Mouse (Mus musculus) lung, embryonic 16.5 days (tissue): Measurements from ENCODE around the gene Scn3a. TPM values are rescaled to one million over a fixed set of nuclear protein-coding genes. Genes with fewer than 3 reads are reported as not detected.

Source experiments
- ATAC-seq: fragments of 200-750 bp; cut with Nextera tagmentation; 2 replicates; pipeline ENCODE4 v1.8.0; 2017; ENCODE audit warnings: low read depth, mild to moderate bottlenecking, moderate library complexity
- H3K27ac ChIP-seq: fragments of 300-500 bp; sonication (generic); 2 replicates; pipeline ENCODE4 v1.5.1; 2014; ENCODE audit warnings: mild to moderate bottlenecking, control low read depth, low read length
- H3K27me3 ChIP-seq: fragments of 300-500 bp; sonication (generic); 2 replicates; pipeline ENCODE4 v1.6.1; 2014; ENCODE audit warnings: low read depth, low read length, mixed read lengths; ENCODE audit not compliant: control insufficient read depth, insufficient read depth
- H3K36me3 ChIP-seq: fragments of 300-500 bp; sonication (generic); 2 replicates; pipeline ENCODE4 v1.6.1; 2014; ENCODE audit warnings: low read length; ENCODE audit not compliant: control insufficient read depth, insufficient read depth
- H3K4me1 ChIP-seq: fragments of 300-500 bp; sonication (generic); replicated peaks from 2 replicates; pipeline ENCODE4 v1.6.1; 2014; ENCODE audit warnings: low read length, mixed read lengths; ENCODE audit not compliant: control insufficient read depth, insufficient read depth
- H3K4me2 ChIP-seq: fragments of 300-500 bp; sonication (generic); 2 replicates; pipeline ENCODE4 v1.6.1; 2014; ENCODE audit warnings: low read depth, low read length, control low read depth
- H3K4me3 ChIP-seq: fragments of 300-500 bp; sonication (generic); 2 replicates; pipeline ENCODE4 v1.5.1; 2014; ENCODE audit warnings: mild to moderate bottlenecking, low read length, control low read depth
- H3K9ac ChIP-seq: fragments of 300-500 bp; sonication (generic); 2 replicates; pipeline ENCODE4 v1.6.1; 2014; ENCODE audit warnings: low read length, control low read depth
- H3K9me3 ChIP-seq: fragments of 300-500 bp; sonication (generic); 2 replicates; pipeline ENCODE4 v1.6.1; 2016; ENCODE audit warnings: low read length; ENCODE audit not compliant: control insufficient read depth
- whole genome bisulfite sequencing: fragments of 180-500 bp; shearing (Covaris S2); extraction: QIAGEN DNeasy Blood & Tissue Kit; methylation state at CpG from one replicate; pipeline ENCODE4 v1.1.7; 2014; 5-methylcytosine and 5-hydroxymethylcytosine counted together
- polyA plus RNA-seq: library from polyadenylated mRNA; unstranded; fragments of >200 nt; fragmentation: Nextera tagmentation; extraction: Ambion mirVana; gene quantifications from 2 replicates; pipeline ENCODE4 v1.2.1, GENCODE M21; 2015

The Scn3a gene
- polyA plus RNA-seq, 1 experiment from 2014 or later = 2.5 TPM

DNA sequence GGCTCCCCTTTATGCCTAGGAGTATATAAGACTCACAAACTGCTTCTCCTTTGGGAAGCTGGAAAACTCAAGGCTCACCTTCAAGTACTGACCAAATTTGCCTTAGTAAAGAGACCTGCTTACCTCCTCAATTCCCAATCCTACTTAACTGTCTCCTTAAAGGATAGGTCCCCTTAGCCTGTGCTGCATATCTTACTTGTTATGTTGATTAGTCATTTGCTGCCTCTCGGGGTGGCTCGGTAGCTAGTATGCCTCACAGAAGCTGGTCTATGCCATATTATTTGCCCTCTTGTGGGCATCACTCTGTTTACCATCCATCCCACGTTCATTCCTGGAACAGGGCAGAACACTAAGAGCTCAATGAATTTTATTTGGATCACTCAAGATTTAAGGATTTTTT is 14.7 kb downstream of the Scn3a start:
- Histone ChIP-seq H3K4me1 (no peaks in the 10 kb centered on the region), H3K27me3 (no peaks in the 10 kb centered on the region), H3K27ac (no peak overlapping the region), H3K4me3 (no peak overlapping the region), H3K9me3 (no peaks in the 10 kb centered on the region), H3K36me3 (no peaks in the 10 kb centered on the region), H3K9ac (no peak overlapping the region), H3K4me2 (no peak overlapping the region)
- 37% methylated on average over 3 of the region's 3 CpGs for whole genome bisulfite sequencing
- ATAC-seq = no peak

DNA sequence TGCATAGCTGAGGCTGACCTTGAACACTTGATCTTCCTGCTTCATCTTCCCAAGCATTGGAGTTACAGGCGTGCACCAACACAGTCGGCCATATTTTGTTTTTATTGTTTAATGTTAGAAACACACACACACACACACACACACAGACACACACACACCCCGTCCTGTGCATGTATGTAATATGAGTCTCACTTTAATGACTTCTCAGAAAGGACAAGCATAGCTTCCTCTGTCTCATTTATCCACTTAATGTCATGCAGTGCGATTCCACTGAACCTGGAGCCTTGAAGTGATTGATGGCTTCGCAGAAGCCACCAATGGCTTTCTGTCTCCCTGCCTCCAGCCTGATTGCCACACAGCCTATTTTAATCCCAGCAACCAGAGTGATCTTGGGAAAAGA is 15.2 kb downstream of the Scn3a start:
- no peak for ATAC-seq

DNA sequence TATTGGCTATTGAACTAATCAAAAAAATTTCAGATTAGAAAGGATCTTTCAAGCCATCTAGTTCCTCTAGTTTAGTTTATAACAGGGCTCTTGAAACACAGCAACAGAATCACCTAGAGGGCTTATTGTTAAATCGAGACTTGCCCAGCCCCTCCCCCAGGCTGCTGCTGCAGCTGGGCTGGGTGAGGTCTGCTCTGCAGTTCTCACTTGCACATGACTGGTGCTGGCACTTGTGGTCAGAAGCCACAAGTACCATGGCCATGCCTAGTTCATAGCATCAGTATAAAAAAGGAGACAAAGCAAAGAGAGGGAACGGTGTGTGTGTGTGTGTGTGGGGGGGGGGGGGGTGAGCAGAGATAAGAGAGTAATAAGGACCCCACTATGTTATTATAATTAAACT is 15.7 kb downstream of the Scn3a start:
- Histone ChIP-seq H3K4me2 (no peak overlapping the region), H3K36me3 (no peaks in the 10 kb centered on the region), H3K4me3 (no peak overlapping the region), H3K9me3 (no peaks in the 10 kb centered on the region), H3K4me1 (no peaks in the 10 kb centered on the region), H3K9ac (no peak overlapping the region), H3K27ac (no peak overlapping the region), H3K27me3 (no peaks in the 10 kb centered on the region)
- ATAC-seq = 0 out of 2 replicates have a peak, but pooled peaks have one; percentile 36
- WGBS = 26% methylated on average over 2 of the region's 2 CpGs

More for the DNA sequence above, 15.2 kb downstream of the Scn3a start:
- 38% methylated on average over 5 of the region's 5 CpGs for WGBS
- Histone ChIP-seq H3K9ac (no peak overlapping the region), H3K4me1 (no peaks in the 10 kb centered on the region), H3K27me3 (no peaks in the 10 kb centered on the region), H3K36me3 (no peaks in the 10 kb centered on the region), H3K4me2 (no peak overlapping the region), H3K27ac (no peak overlapping the region), H3K4me3 (no peak overlapping the region), H3K9me3 (no peaks in the 10 kb centered on the region)

DNA sequence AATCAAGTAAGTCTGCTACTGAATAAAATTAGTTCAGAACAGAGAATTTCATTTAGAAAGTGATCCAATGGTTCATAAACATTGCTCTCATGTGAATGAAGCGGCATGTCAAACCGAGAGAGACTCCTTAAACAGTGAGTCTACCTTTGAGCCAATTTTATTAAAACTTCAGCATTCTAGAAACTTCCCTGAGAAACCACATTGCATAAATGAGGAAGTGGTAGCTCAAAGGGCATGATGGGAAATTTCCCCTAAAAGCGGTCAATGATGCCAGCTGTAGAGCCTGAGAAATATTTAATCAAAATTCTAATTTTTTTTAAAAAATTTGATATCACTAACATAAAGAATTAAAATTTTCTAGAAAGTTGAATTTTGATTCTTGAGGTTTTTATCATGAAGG is 16.9 kb downstream of the Scn3a start:
- Histone ChIP-seq H3K9ac (no peak overlapping the region), H3K4me1 (no peaks in the 10 kb centered on the region), H3K4me2 (no peak overlapping the region), H3K27ac (no peak overlapping the region), H3K36me3 (no peaks in the 10 kb centered on the region), H3K27me3 (no peaks in the 10 kb centered on the region), H3K9me3 (no peaks in the 10 kb centered on the region), H3K4me3 (no peak overlapping the region)
- 95% methylated on average over 3 of the region's 3 CpGs for WGBS
- no peak for ATAC-seq

DNA sequence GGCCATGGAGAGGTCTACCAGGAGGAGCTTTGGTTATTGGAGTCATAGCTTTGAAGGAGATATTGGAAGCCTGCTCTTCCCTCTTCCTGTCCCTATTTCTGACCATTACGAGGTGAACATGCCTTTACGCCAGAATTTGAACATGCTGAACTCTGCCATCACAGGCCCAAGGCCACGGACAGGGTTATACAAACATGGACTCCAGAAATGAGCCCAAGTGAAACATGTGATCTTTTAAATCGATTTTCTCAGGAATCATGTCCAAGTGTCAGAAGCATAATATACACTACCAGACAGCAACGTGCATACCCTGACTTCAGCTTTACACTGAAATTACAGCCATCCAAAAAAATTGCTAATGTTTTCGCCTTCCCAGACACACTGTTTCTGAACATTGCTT is 18.8 kb downstream of the Scn3a start:
- Histone ChIP-seq H3K4me2 (no peak overlapping the region), H3K9ac (no peak overlapping the region), H3K4me1 (no peaks in the 10 kb centered on the region), H3K4me3 (no peak overlapping the region), H3K27me3 (no peaks in the 10 kb centered on the region), H3K36me3 (no peaks in the 10 kb centered on the region), H3K9me3 (no peaks in the 10 kb centered on the region), H3K27ac (no peak overlapping the region)
- no peak for ATAC-seq
- 79% methylated on average over 6 of the region's 6 CpGs for WGBS

DNA sequence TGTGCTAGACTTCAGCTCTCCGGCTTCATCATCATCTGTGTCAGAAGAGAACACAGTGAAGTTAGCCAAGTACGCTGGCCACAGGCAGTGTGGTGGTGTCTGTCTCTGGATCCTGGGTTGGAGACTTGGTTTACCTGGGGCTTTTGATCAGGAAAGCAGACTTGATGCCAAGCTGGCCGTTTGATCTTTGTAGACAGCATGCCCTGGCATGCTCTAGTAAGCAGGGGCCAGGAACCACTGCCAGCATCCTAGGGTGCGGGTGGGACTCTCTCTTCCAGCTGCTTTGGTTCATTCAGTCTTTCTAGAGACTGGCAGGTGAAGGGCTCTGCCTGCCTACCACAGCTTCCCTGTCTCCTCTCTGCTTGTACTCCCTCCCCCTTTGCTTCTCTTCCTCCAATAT is 20.1 kb downstream of the Scn3a start:
- H3K36me3 ChIP-seq = no peaks in the 10 kb centered on the region
- WGBS = 63% methylated on average over 4 of the region's 4 CpGs
- ATAC-seq = no peak

DNA sequence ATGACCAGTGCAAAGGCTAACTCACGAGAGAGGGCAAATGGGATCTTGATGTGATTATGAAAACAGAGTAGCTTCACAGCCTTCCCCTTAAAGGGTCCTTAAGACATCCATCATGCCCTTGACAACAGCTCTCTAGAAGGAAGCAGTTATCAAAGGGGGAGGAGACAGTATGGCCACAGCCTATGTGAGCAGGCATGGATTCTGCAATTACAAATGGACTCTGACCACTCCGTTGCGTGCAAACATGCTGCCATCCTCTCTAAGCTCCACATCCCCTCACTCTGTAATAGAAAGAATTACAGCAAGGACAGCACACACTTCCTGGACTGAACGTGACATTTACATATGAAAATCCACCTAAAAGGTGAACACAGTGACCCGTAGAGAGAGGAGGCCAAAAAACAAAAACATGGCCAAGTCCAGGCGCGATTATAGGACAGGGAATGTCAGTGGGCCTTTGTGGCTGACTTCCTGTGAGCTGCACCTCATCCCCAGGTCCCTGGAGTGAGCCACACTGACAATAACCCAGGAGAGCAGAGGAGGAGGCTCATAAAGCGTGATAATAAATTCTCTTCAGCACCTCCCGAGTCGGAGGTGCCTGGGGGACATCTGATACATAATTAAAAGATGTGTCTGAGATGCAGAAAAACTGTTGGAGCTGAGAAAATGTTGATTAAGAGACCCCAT is 24.4 kb downstream of the Scn3a start:
- no peak overlapping the region for H3K9ac ChIP-seq
- no peak for ATAC-seq
- H3K27ac ChIP-seq = no peak overlapping the region
- H3K4me2 ChIP-seq = no peak overlapping the region
- H3K4me1 ChIP-seq = no peaks in the 10 kb centered on the region
- H3K27me3 ChIP-seq = no peaks in the 10 kb centered on the region
- H3K4me3 ChIP-seq = no peak overlapping the region
- no peaks in the 10 kb centered on the region for H3K36me3 ChIP-seq
- 65% methylated on average over 10 of the region's 10 CpGs for WGBS
- H3K9me3 ChIP-seq = no peaks in the 10 kb centered on the region

More for the DNA sequence above, 20.1 kb downstream of the Scn3a start:
- H3K27ac ChIP-seq = no peak overlapping the region
- no peaks in the 10 kb centered on the region for H3K4me1 ChIP-seq
- H3K9ac ChIP-seq = no peak overlapping the region
- no peak overlapping the region for H3K4me2 ChIP-seq
- no peaks in the 10 kb centered on the region for H3K27me3 ChIP-seq
- H3K4me3 ChIP-seq = no peak overlapping the region
- H3K9me3 ChIP-seq = no peaks in the 10 kb centered on the region

DNA sequence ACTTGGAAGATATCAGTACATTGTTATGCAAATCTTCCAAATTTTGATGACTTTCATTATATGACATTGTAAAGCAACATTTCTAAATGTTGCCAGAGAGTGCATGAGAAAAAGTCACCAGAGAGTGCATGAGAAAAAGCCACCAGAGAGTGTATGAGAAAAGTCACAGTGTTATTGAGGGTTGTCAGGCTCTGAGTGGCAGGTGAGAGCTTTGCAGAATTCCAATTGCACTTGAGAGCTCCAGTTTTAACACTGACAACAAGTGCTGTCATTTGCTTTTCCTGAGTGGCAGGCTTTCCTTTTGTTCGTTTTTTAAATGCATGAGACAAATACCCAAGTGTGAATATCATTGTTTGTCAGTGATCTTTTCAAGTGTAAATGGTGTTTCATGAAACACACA is 25.6 kb downstream of the Scn3a start:
- ATAC-seq = no peak
- no peaks in the 10 kb centered on the region for H3K27me3 ChIP-seq
- no peaks in the 10 kb centered on the region for H3K36me3 ChIP-seq
- no peak overlapping the region for H3K4me3 ChIP-seq
- H3K9me3 ChIP-seq = no peaks in the 10 kb centered on the region
- WGBS = 54% methylated on average over 1 of the region's 1 CpGs
- H3K27ac ChIP-seq = no peak overlapping the region
- no peak overlapping the region for H3K9ac ChIP-seq
- H3K4me2 ChIP-seq = no peak overlapping the region
- no peaks in the 10 kb centered on the region for H3K4me1 ChIP-seq

DNA sequence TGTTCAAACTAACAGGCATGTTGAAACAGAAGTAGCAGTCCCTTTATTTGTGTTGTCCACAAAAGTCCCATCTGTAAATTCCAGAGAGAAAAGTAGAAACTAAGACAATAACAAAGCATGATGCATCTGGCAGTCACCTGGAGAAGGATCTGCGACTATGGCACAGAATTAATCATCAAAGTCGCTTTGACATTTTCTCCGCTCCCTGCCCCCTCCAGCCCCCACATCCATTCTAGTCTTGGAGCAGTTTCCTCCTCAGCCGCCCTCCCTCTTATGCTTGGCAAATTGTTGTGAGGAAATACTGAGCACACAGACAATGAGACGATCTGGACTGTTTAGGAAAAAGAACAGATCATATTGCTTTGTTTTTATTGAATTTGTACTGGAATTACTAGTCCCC is 29.0 kb downstream of the Scn3a start:
- no peak overlapping the region for H3K9ac ChIP-seq
- no peak overlapping the region for H3K4me2 ChIP-seq
- H3K27me3 ChIP-seq = no peaks in the 10 kb centered on the region
- 50% methylated on average over 5 of the region's 5 CpGs for WGBS
- H3K9me3 ChIP-seq = no peaks in the 10 kb centered on the region
- H3K4me1 ChIP-seq = no peaks in the 10 kb centered on the region
- ATAC-seq = no peak
- no peak overlapping the region for H3K27ac ChIP-seq
- H3K36me3 ChIP-seq = no peaks in the 10 kb centered on the region
- H3K4me3 ChIP-seq = no peak overlapping the region
